Mouse (Mus musculus) erythroblast, adult 5-6 weeks (primary cell): Measurements from ENCODE around the gene Cyp2f2. TPM values are rescaled to one million over a fixed set of nuclear protein-coding genes. Genes with fewer than 3 reads are reported as not detected.

Experiments
- ATAC-seq: replicated peaks from 2 replicates; pipeline ENCODE4 v1.8.0; 2016; ENCODE audit warnings: moderate number of reproducible peaks, mild to moderate bottlenecking, moderate TSS enrichment, inconsistent platforms; ENCODE audit not compliant: poor library complexity, low FRiP score, severe bottlenecking
- total RNA-seq, 2 experiments: library from RNA; stranded (forward) in 1 of 2; stranded (reverse) in 1 of 2; fragments of 150-400 nt in 1 of 2; fragments of 200-764, 138-1000 nt in 1 of 2; gene quantifications; 2 replicates each; pipeline versions ENCODE4 v1.2.3 to v1.2.4; 2015 to 2017; ENCODE audit warnings: low replicate concordance in 2 of 2

Gene Cyp2f2
- total RNA-seq (2015; ENCODE audit: low replicate concordance) = not detected in 2 replicates
- total RNA-seq (2017; ENCODE audit: low replicate concordance) = not detected in 2 replicates

- ATAC-seq = no peak
Observed at GRCm38 (mm10) chr7:27119676-27120075, at the start of gene Cyp2f2. Cyp2f2 (plus strand) TSS chr7:27119909.

DNA sequence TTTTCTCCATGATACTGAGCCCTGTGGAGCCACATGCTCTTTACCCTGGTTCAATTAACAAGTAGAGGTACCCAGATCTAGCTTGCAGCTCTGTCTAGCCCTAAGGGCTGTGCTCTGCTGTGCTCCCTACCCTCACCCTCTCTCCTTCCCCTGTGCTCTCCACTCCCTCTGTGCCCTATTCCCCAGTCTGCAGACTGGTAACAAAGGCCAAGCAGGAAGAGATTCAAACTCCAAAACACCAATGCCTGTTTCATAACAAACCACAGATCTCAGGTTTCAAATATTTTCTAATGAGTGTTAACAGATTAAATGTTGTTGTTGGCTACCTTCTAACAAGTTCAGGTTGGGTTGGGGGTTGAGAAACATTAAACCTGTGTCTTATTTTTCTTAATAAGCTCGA lies 41.1 kb upstream of the Cyp2f2 start:
- ATAC-seq = no peak

DNA sequence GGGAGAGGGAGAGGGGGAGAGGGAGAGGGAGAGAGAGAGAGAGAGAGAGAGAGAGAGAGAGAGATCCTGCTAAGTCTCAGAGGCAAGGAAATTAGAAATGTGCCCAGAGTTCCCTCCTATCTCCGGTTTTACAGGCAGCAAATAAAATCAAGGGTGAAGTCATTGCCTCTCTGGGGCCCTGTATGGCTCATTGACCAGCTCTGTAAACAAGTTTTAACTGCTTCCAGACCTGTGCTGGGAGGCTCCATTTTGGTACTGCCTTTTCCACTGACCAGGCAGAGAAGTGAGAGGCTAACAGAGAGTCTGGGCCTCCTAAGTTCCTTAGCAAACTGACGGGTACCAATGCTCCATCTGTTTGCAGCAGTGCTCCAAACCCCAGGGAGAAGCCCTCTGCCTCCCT lies 38.1 kb upstream of the Cyp2f2 start:
- ATAC-seq = no peak

DNA sequence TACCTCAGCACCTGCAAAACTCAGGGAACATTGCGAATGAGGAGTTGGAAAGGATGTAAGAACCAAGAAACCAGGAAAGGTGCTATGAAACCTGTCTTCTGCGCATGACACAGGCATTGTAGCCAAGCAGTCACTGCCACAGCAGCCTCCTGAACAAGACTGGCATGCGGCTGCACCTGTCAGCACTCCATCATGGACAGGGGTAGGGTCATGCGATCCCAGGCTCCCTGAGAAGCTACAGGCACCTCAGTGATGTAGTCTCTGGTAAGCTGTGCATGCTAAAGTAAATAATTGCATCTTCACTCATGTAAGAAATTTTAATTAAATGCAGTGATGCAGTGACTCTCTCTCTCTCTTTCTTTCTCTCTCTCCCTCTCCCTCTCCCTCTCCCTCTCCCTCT lies 28.7 kb upstream of the Cyp2f2 start:
- ATAC-seq = no peak

DNA sequence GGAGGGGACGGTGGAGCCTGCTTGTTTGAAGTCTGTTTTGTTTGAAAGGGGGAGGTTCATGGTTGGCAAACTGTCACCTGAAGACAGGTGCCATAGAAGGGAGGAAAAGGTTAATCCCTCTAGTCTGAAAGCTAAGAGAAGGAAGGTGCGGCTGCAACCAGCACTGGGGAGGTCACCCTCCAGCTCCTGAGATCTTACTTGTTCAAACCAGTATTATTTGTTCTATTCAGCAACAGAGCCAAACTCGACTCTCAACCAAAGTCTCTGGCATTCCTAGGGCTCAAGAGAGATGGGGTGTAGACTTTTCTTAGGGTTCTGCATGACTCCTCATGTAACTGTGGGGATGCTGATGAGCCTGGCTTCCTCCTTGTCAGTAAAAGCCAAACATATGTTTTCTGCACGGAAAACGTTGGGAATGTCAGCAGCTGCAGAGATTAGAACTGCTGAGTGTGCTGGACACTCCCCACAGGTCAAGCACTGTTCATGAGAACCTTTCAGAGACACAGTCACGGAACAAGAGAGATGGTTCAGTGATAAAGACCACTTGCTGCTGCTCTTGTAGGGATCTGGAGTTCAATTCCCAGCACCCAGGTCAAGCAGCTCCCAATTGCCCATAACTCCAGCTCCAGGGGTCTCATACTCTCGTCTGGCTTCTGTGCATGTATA lies 27.5 kb upstream of the Cyp2f2 start:
- no peak for ATAC-seq

DNA sequence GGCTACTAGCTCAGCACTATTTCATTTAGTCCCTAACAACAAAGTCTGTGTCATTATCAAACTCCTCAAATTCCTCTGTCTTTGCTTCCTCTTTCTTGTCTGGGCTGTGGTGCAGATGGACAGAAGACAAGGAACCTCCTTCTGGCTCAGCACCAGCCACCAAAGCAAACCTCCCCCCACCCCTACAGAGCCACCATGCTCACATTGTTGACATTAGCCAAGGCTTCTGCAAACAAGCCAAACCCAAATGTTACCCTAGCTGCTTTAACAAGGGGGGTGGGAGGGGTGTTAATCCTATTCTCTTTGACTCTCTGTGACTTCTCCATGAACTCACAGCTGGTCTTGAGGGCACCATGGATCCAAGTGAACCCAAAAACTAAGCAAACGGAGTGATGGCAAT lies 26.8 kb upstream of the Cyp2f2 start:
- ATAC-seq = no peak

DNA sequence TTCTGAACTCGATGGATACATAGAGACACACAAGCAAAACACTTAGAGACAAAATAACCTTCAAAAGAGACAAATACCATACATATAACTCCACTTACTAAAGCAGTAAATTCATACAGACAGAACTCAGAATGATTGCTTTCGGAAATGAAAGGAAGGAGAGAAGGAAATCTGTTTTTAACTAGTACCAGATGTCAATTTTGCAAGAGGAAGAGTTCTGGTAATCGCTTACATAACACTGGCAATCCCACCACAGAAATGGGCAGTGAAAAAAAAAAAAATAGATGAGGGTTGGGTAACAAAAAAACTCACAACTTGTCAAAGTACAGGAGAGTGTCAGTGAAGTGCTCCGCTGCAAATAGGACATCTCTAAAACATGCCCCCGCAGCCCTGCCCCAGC lies 14.8 kb upstream of the Cyp2f2 start:
- no peak for ATAC-seq

- ATAC-seq = no peak
Observed at GRCm38 (mm10) chr7:27110327-27110726, 9.4 kb upstream of the Cyp2f2 start.

GRCm38 (mm10) chr7:27111038-27111437 lies 8.7 kb upstream of the Cyp2f2 start:
- ATAC-seq = no peak

DNA sequence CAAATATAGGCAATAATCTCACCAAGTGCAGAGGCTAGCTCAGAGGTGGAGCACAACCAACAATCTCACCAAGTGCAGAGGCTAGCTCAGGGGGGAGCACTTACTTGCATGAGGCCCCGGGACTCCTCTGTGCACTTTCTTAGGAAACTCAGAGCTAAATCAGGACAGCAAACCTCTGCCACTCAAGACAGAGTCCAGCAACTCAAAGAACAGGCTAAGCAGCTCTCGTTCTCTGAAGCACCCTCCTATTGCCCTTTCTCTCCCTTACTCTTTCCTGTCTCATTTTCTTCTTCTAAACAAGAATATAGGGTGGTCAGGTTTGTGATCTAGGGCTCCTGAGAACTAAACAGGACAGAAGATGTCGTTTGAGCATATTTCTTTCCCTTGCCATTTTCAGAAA lies 7.7 kb upstream of the Cyp2f2 start:
- no peak for ATAC-seq

DNA sequence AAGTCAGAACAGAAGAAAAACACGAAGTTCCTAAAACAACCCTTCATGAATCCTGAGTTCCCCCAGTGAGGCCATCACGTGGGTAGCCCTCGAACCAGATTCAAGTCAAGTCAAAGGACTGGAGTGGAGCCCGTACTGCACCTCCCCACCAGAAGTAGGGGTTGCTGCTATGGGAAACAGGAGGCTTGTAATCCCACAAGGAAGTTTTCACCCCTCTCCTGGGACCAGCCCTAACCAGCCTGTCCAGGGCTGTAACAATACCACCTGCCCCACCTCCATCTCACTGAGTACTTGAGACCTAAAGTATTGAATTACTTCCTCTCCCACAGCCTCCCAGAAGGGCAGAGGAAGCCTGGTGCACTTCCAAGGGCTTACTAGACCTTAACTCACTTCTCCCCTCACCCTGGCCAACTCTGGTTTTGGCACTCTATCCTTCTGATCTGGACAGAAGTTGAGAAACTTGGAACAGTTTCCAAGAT lies 1.6 kb upstream of the Cyp2f2 start:
- no peak for ATAC-seq

- ATAC-seq = no peak
Observed at GRCm38 (mm10) chr7:27124305-27124832, 4.7 kb downstream of the Cyp2f2 start.

DNA sequence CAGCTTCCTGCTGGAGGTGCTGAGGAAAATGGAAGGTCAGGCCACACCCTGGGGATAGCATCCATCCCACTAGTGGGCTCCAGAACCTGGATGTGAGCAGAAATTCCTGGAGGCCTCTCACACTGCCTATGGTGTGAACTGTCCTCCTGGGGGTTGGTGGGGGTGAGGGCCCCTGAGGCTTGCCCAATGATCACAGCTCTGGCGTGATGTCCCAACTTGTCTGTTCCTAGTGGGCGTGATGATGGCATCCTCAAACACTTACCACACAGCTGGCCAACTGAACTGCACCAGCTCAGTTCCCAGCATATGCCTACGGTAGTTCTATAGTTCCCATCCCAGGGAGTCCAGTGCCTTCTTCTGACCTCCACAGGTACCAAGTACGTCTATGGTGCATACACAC lies 5.3 kb downstream of the Cyp2f2 start:
- ATAC-seq = no peak

DNA sequence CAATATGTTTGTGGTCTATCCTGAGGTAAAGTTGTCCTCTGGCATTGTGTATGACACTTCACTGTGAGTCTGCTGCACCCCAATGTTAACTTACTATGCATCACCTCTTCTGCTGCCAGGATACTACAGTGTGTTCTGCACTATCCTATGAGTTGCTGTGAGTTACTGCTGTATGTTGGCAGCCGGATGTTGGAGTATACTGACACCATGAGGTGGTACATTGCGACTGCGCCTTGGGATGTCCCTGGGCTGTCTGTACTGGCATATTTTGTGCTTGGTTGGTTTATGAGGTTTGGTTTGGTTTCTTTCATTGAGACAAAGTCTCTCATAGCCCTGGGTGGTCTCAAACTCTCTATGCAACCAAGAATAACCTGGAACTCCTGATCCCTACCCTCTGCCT lies 8.5 kb downstream of the Cyp2f2 start:
- ATAC-seq = no peak

DNA sequence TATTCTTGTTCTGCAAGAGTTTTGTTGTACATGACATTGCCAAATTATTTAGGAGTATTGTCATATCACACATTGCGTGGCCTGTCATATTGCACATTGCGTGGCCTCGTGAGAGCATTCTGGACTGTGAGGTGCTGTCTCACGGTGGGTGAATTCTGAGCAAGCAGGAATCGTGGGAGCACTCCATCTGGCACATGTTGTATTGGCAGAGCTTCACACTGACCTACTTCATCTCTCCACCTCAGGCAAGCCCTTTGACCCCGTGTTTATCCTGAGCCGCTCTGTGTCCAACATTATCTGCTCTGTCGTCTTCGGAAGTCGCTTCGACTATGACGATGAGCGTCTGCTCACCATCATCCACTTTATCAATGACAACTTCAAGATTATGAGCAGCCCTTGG lies 9.2 kb downstream of the Cyp2f2 start:
- no peak for ATAC-seq

- ATAC-seq = no peak
Observed at GRCm38 (mm10) chr7:27129811-27130210, 10.1 kb downstream of the Cyp2f2 start.

DNA sequence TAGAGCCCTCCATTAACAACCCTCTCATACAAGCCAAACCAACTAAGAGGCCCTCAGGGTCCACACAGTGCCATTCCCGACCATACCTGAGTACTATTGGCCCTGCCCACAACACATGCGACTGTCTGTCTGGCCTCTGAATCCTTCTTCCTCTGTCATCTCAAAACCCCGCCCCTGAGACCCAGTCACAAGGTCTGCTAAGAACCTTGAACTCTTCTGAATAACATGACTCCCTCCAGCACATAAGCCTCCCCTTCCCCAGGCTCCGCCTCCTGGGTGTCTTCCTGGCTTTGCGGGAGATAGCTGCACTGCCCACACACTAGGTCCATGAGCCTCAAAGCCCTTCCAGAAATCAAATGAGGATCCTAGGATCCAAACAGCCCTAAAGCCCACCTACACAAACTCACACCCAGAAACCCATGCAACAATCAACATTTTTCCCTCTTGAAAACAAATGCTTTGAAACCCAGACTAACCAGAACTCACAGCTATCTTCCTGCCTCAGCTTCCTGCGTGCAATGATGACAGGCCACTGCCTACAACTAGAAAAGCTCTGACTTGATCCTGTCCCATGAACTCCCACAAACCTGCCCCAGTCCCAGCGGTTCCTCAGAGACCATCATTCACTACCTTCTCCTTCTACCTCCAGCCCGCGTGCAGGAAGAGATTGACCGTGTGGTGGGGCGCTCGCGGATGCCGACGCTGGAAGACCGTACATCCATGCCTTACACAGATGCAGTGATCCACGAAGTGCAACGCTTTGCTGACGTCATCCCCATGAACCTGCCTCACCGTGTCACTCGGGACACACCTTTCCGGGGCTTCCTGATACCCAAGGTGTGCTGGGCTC lies 11.0 kb downstream of the Cyp2f2 start:
- ATAC-seq = no peak

- no peak; the same call in 1 of the 2 replicates for ATAC-seq
Observed at GRCm38 (mm10) chr7:27131387-27131786, 11.7 kb downstream of the Cyp2f2 start.

GRCm38 (mm10) chr7:27132588-27132987 lies 12.9 kb downstream of the Cyp2f2 start:
- no peak for ATAC-seq

DNA sequence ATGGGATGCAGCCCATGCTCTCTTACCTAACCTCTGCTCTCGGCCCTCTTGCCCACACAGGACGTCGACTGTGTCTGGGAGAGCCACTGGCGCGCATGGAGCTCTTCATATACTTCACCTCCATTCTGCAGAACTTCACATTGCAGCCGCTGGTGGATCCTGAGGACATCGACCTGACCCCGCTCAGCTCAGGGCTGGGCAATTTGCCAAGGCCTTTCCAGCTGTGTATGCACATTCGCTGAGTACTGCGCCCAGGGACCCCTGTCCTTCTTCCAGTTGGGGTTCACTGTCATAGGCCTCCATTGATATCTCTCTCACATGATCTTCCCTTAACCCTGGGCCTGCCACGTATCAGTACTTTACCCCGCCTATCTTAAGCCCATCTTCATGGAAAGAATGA lies 13.4 kb downstream of the Cyp2f2 start:
- ATAC-seq = no peak

DNA sequence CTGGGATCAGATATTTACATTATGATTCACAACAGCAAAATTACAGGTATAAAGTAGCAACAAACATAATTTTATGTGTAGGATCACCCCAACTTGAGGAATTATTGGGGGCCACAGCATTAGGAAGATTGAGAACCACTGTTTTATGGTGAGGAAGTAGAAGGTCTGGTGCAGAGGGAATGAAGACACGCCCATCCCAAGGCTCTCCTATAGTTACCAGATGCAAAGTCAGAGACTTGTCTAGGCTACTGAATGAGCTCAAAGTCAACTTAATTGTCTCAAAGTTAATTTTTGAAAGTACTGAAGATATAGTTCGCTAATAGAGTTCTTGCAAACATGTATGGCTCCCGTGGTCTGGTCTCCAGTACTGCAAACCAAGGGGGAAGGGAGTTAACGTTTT lies 14.0 kb downstream of the Cyp2f2 start:
- ATAC-seq = no peak
